Mouse (Mus musculus) brain, embryonic 14.5 days (tissue): ENCODE measurements around the gene Pitpnm1.

Experiments
- CTCF ChIP-seq: fragments of 200-500 bp; IDR thresholded peaks from 2 replicates; pipeline ENCODE4 v1.5.1; 2012; ENCODE audit warnings: inconsistent platforms, mild to moderate bottlenecking, moderate library complexity, borderline replicate concordance; ENCODE audit not compliant: insufficient read depth, insufficient read length; ENCODE audit errors: extremely low read depth
- POLR2A ChIP-seq: fragments of 200-500 bp; IDR thresholded peaks from 2 replicates; pipeline ENCODE4 v1.6.1; 2012; ENCODE audit warnings: mild to moderate bottlenecking, inconsistent platforms, borderline replicate concordance; ENCODE audit not compliant: poor library complexity, insufficient read depth, insufficient read length, severe bottlenecking; ENCODE audit errors: extremely low read depth

DNA sequence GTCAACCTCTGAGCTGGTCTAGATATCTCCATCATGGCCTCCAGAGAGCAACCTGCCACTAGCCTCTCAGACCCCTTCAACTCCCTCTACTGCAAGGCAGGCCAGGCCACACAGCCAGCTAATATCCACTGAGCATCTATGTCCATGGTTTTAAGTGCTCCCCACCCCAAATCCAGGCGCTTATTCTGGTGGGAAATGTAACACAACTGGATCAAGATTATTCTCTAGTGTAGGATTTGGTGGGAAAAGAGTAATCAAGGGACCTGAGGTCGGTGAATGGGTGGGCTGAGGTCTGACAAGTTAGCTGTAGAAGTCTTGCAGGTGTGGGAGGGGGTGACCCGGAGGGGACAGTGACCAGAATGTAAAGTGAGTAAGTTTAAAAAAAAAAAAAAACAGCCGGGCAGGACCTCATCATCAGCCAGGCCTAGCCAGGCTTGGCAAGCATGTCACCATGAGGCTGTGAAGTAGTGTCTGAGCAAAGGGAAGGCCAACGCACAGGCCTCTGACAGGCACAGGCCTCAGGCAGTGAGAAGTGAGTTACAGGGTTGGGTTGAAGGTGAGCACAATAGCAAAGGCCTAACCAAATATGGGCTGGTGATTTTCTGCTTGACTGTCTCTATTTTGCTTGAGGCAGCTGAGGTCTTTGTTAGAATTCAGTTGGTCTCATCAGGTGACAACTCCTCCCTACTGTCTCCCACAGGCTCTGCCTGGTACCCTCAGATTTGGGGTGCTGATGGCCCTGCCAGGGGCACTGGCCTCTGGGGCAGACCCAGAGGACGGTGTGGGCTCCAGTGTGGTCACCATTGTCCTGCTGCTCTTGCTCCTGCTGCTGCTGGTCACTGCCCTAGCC is 55.6 kb downstream of the Pitpnm1 start:
- TF ChIP-seq POLR2A (no peak), CTCF (no peak)
